Mouse (Mus musculus): ENCODE data around the gene Cdk19.

Cdk19 gene

DNA sequence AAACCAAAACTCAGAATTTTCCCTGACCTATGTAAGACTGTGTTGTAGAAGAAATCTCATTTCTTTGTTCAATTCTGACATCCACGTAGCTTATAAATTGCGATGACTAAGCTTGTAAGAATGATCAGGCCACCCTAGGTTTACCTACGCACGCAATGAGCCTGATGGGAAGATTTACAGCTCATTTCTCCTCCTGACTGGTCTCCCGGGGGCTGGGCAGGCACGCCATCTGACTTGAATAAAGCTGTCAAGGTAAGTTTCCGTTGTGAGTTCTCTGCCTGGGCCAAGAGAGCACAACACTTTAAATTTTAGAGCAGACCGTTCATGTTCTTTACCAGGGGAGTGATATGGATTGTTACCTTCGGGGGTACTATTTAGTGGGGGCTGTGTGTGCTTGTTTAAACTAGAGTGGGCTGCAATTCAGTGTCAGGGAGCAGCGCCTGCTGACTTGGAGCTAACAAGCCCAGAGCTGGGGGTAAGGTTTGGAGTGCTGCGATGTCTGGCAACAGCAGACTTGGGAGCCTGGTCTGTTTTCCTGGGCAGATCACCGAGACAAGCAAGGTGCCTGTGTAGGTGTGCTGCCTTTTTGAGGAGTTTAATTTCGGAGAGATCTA lies at the start of gene Cdk19:
TSS of gene Cdk19 (plus strand) at position 214 of the 614 bp plus-strand sequence.
- DNase-seq (ENCODE audit: low spot score in 2 of 2), result no peak

DNA sequence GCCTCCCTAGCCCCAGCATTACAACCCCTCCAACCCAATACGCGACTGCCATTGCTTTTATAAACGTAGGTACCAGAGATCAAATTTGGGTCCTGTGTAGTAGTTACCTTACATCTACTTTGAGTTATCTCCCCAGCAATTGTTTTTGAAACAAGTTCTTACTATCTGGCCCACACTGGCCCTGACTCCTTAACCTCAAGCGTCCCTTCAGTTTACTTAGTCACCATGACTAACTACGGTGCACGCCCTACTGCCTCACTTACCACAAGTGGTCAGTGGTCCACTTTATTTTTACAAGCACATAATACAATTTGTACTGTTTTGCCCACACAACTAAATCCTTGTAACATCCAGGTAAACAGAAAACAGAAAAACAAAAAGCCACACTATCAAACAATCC lies 46.7 kb upstream of the Cdk19 start:
- DNase-seq (ENCODE audit: low spot score in 2 of 2), result no peak

DNA sequence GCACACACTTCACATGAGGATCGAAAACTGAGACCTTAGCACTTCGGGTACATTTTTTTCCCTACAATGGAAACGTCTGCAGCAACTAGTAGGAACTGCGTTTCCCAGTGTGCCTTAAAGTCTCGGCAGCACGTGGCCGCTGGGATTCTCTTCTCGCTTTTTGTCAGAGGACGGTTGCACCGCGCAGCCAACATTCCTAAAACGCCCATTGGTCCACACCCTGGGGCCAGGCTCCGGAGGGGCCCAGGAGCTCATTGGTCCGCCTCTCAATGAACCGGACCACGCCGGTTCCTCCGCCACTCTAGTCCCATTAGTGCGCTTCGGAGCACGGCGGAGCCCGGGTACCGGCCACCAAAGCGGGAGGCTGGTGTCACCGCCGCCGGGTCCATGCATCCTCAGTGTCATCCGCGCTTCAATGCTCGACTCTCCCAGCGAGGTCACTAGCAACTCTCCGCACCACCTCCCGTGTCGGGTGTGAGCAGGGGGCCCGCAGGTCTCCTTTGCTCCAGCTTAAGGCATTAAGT lies 38.7 kb upstream of the Cdk19 start:
- peak; percentile 74 to 90 for DNase-seq (ENCODE audit: low spot score in 2 of 2)

DNA sequence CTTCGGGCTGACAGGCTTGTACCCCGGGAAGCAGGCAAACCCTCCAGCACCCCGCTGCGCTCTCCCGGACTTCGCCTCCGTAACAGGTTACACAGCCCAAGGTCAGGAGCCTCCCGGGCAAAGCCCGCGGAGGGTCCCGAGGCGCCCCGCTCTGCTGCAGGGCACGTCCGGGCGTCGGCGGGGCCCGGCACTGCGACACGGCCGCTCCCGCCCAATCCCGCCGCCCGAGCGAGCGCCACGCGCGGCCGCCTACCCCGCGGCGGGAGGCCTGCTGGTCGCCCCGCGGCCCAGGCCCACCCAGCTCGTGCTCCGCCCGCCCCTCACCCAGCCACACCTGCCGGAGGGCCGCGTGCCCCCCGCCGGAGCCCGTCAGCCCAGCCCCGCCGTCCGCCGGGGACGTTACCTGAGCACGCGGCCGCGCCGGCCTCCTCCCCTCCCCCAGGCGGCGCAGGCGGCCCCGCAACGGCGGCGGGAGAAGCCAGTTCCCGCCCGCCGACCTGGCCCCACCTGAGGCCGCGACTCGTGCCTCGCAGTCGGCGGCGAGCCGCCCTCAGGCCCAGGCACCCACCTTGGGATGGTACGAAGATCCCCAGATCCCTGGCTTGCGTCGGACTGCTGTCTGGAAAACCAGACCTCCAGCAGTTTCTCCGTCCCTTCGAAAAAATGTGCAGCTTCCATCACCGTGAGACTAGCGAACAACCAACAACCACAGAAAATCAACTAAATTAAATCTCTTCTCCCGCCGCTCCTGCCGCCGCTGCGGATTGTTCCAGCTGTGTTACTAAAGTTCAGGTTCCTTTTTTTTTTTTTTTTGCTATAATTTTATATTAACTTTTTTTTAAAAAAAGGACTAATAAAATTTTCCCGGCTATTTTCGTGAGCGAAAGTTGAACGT lies 37.9 kb upstream of the Cdk19 start:
- peak; percentile 39 to 40 for DNase-seq (ENCODE audit: low spot score in 2 of 2)

DNA sequence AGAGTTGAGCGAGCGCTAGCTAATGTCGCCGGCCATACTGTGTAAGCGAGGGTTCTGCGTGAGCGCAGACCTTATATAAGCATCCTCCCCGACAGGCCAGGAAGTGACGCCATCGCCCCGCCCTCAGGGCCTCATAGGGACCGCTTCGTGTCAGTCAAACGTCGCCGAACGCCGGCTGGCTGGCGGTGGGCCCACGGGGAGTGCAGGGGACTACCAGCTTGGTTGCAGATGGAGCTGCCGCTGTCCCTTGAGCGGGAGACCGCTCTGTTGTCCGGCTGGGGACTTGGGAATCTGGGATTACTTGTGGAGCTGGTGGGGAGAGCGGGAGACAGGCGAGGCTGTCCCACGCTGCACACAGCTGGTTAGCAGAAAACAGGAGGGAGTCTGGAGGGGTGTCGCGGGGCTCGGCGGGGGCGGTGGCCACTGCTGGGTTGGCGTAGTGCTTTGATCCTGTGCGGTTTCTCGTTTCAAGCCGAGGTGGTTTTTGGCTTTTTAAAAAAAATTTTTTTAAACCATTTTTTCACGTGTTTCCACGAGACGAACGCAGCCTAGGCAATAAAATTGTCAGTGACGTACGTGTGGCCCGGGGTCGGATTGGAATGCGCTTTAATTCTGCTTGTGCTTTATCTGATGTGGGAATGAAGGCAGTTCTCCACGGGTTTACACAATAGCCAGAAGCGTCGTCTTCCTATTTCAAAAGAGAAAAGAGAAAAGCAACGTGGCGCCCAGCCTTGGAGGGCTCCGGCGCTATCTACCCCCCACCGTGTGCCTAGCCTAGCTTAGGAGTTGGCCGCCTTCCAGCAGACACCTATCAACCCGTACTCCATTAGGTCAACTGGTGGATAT lies 37.0 kb upstream of the Cdk19 start, which contains the start of gene Amd1:
TSS of gene Amd1 (minus strand) at position 47 of the 846 bp plus-strand sequence.
- peak; percentile 100 for DNase-seq (ENCODE audit: low spot score in 2 of 2)

DNA sequence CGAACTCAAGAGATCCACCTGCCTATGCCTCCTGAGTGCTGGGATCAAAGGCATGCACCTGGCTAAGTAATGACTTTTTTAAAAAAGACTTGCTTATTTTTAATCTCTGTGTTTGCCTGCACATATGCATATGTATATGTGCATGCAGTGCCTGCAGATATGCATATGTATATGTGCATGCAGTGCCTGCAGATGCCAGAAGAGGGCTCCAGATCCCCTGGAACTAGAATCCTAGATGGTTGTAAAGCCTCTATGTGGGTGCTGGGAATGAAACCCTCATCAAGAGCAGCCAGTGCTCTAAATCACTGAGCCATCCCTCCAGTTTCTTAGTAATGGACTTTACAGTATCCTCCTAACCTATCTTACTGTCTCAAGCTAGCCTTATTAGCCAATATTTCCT lies 33.4 kb upstream of the Cdk19 start:
- DNase-seq (ENCODE audit: low spot score in 2 of 2), result no peak

DNA sequence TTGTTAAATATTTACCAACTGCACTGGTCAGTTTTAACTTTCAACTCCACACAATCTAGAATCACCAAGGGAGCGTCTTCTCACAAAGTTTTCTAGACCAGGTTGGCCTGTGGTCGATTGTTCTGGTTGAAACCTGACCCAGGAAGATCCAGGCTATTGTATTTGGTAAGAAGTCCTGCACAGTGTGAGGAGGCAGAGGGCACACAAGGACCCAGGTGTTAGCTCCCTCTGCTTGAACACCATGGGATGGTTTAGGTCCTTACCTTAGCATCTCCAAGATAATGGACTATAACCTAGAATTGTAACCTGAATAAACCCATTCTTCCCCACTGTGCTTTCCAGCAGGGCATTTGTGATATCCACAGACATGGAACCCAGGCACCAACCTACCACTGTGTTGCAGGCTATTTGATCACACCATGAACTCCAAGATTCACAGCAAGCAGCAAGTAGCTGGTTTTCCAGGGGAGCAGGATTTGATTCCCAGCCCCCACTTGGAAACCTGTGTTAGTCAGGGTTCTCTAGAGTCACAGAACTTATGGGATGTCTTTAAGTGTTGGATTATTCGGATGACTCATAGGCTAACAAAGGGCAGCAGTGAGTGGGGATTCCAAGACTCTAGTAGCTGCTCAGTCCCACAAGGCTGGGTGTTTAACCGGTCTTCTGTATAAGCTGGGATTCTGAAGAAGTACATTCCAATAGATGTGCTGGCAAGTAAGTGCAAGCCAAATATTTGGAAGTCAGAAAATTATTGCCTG lies 31.4 kb upstream of the Cdk19 start:
- DNase-seq (ENCODE audit: low spot score in 2 of 2), result no peak

DNA sequence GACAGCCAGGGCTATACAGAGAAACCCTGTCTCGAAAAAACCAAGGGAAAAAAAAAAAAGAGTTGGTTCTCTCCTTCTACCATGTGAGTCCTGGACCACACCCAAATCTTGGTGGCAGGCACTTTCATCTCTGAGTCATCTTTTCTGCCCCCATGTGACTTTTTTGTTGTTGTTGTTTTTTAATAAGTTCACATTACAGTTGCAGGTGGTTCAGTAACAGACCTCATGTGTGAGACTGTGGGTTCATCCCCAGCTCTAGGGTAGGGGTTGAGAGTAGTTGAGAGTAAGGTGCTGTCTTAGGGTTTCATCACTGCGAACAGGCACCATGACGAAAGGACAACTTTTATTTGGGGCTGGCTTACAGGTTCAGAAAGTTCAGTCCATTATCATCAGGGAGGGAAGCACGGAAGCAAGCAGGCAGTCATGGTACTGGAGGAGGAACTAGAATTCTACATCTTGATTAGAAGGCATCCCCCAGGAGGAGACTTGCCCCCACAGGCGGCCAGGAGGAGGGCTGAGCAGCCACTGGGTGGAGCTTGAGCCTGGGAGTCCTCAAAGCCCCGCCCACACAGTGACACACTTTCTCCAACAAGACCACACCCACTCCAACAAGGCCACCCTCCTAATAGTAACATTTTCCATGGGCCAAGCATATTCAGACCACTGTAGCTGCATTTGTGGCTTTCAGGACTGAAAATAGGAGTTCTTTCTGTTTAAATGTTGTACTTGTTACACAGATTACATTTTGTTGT lies 29.3 kb upstream of the Cdk19 start:
- no peak for DNase-seq (ENCODE audit: low spot score in 2 of 2)

DNA sequence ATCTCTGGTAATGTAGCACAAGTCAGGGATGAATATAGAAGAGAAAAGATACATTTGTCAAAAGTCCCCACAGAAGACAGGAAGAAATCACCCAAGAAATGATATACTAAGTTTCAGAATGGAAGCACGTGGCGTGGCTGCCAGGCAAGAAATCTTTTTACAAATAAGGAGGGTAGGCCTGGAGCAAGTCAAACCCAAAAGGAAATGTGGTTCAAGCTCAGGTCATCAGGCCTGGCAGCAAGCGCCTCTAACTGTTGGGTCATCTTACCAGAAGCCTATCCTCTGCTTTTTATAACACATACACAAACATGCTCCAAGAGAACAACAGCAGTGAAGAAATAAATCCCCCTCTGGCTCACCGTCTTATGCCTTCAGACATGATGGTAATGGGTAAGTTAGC lies 26.6 kb upstream of the Cdk19 start:
- no peak for DNase-seq (ENCODE audit: low spot score in 2 of 2)

DNA sequence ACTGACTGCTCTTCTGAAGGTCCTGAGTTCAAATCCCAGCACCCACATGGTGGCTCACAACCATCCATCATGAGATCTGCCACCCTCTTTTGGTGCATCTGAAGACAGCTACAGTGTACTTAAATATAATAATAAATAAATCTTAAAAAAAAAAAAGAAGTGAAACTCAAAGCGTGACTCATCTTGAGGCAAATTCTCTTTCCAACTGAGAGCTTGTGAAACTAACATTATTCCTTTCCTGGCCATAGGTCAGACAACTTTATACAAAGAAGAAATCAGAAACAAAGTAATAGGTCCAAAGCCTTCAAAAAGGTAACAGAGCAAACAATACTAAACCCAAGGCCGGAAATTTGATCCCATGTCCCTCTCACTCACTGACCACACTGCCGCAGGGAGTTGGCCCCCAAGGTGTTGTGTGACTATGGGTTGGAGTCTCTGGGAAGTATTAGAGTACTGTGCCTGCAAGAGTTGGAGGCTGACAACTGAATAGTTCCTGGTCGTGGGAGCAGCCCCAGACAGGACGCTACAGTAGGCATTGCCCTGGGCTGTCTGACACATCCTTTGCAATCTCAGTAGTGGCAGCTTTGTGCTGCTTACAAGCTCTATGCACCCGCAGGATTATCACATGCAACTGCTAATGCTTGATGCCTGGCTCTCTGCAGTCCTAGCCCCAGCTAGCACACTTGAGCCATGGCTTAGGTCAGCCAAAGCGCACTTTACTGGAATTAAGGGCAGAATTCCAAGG lies 22.4 kb upstream of the Cdk19 start:
- no peak for DNase-seq (ENCODE audit: low spot score in 2 of 2)

DNA sequence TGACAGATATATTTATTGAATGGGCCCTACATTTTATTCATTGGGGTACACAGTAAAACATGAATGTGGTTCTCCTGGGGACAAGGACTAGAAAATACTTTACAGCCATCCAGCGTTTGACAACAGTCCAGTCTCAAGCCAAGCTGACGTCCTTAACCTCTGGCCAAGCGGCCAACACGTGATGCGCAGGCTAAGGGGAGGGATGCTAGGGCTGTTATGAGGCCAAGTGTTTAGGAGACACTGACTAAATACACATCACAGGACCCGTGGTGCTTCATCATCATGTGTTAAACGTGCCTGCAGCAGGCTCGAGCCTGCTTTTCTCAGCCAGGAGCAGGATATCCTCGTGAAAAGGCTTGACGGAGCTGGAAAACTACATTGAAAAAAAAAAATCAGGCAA lies 19.1 kb upstream of the Cdk19 start:
- no peak for DNase-seq (ENCODE audit: low spot score in 2 of 2)

DNA sequence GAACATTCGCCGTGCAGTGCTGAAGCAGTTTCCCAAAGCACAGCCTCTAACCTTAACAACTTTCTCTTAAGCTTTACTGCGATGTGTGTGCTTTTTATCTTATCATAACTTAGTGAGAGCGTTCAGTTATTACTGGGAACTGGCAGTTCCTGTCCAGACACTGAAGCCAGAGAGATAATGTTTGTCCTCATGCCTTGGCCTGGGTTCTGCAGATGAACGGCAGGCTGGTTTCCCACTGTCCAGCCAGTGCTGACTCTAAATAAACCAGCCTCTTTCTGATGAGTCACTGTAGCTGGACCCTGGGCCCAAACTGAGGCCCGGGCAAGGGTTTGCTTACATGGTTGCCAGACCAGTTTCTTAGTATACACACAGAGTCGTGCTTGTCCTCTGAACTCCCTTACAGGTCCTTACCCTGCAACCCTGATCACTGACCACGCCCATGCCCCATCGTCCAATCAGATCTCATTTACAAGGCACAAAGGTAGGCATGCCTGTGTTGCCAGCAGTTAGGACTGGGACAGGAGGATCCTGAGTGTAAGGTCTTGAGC lies 11.3 kb upstream of the Cdk19 start:
- DNase-seq (ENCODE audit: low spot score in 2 of 2), result no peak

DNA sequence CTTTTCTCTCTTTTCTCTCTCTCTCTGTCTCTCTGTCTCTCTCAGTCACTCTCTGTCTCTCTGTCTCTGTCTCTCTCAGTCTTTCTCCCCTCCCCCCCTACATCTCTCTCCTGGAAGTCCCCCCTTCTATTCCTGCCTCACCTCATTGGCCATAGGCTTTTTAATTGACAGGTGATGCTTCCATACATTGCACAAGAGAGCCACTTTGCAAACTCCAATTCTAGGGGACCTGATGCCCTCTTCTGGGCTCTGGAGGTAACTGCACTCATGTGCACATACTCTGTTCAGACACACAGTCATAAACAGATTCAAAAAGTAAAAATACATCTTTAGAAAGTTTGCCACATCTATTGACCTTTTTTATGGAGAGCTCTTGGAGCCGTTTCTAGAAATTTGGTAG lies 9.1 kb upstream of the Cdk19 start:
- DNase-seq (ENCODE audit: low spot score in 2 of 2), result no peak

DNA sequence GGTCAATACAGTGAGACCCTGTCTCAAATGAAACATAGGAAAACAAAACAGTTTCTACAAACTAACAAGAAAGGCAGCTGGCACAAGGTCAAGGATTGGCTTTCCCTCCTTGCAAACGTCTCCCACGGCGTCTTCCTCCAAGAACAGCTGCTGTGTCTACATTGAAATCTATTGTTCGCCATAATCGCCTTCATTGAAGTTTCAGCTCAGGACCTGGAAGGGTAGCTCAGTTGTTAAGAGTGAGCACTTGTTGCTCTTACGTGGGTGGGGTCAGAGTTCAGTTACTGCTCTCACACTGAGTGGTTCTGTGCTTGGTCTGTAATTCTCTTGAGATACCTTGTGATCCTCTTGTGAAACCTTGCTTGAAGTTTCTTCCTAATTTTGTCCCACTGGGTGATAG lies 6.5 kb upstream of the Cdk19 start:
- no peak for DNase-seq (ENCODE audit: low spot score in 2 of 2)

DNA sequence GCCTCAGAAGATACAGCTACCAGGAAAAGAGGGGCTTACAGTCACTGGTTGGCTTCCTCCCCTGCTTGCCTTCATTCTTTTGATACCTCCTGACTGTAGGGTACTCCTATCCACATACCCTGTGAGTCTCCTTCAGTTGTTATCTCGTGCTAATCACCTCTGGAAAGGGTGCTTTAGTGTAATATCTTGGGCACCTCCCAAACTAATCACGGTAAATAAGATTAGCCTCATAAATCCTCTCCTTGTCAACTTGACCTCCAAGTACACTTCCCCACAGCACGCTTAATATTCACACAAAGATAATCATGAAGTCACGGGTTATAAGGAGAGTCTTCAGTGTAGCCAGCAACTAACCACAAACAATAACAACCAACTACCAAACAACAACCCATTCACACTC lies 2.7 kb downstream of the Cdk19 start:
- DNase-seq (ENCODE audit: low spot score in 2 of 2), result no peak

DNA sequence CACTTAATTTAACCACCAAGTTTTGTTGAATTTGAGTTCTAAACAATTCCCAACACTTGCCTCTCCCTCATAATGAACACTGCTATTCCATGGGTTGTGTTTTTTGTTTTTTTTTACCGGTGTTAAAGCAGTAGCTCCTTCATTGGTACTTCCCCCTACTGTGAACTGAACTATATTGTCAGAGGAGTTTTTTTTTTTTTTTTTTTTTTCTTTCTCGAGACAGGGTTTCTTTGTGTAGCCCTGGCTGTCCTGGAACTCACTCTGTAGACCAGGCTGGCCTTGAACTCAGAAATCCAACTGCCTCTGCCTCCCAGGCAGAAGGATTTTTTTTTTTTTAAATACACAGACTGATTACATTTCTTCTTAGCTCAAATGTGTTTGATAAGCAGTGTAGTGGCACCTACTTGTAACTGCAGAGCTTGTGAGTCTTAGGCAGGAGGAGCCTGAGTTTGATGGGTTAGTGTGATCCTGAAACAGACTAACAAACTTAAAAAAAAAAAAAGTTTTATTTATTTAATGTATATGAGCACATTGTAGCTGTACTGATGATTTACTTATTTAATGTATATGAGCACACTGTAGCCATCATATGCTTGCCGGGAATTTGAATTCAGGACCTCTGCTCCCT lies 7.5 kb downstream of the Cdk19 start:
- DNase-seq (ENCODE audit: low spot score in 2 of 2), result no peak

DNA sequence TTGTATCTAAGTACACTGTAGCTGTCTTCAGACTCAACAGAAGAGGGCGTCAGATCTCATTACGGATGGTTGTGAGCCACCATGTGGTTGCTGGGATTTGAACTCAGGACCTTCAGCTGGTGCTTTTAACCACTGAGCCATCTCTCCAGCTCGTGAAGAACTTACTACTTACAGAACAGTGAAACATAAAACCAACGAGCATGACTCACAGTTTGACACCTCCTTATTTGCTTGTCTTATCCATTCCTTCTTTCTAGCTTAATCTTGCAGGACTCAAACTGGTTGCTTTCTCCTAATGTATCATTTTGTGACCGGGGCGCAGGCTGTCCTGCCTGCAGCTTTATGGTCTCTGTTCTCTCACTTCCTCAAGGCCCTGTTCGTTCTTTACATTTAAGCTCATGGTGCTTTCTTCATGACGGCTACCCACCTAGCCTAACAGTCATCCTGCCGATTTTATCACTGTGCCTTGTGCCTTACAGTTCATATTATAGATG lies 8.1 kb downstream of the Cdk19 start:
- DNase-seq (ENCODE audit: low spot score in 2 of 2), result no peak

DNA sequence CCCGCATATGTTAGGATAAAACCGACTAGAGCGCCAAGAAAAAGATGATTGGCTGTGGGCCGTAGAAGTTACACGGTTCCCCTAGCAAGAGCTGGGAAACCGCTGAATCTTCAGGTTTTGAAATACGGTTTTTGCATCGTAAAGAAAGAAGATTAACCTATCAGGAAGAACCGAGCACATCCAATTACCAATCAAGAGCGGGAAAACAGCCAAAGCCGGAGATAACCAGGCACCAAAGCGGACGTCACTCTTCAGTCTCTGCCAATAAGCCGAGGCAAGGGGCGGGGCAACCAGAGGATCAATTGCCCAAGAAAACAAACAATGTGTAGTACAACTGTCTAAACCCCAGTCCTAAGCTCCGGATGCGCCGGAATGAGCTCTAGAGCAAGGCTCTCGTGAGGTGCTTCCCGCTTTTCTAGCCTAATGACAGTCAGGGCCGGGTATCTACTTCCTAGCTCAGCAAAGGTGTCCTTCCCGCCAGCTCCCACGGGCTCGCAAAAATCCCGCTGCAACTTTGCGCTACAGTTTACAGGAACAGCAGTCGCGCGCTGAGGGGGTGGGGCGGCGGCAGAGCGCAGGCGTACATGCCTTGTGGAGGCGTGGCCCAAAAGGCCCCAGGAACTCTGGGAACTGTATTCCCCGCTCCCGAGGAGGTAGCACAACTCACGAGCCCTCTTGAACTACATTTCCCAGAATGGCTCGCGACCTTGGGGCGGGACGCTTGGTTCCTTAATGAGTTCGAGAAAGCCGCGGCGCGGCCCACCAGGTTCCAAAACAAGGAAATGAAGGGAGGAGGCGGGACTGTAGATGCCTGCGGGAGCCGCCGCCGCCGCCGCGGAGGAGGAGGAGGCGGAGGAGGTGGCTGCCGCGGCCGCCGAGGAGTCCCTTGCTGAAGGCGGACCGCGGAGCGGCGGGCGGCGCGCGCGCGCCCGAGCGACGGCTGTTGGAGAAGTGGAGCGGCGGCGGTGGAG lies 9.5 kb downstream of the Cdk19 start:
- DNase-seq (ENCODE audit: low spot score in 2 of 2), result peak; percentile 96 to 97

All from frontal cortex, postnatal 36 days (tissue).